In the genomic region with DNA sequence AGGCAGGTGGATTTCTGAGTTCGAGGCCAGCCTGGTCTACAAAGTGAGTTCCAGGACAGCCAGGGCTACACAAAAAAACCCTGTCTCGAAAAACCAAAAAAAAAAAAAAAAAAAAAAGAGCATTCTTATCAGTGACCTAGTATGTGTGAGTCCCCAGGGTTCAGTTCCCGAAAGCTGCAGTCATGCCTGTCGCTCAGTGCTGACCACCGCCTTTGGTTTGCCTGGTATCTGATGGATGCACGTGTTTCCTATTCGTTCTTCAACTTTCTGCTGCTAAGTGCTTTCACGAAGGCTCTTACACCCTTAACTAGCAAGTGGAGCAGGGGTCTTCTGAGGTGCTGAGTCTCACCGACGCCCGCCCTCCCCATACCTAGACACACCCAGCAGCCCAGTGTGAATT, we compare ENCODE assay signal across 15 mouse cellular contexts. TPM values are rescaled to one million over a fixed set of nuclear protein-coding genes. Genes with fewer than 3 reads are reported as not detected.
DNase-seq lines count a peak whose midpoint lies in the region; ATAC-seq lines count a peak whose summit lies in the region.
"Had no signal": no experiment of that assay in that cellular context is flagged by ENCODE, and none has a peak within 500 bp of the region (broad histone marks: within the 10 kb centered on the region; RNA-seq: fewer than 3 reads in every experiment).

No protein-coding gene starts in this region.

- no peak for ATAC-seq in hindbrain, embryonic 16.5 days
- no peak for ATAC-seq in neural tube, embryonic 11.5 days (ENCODE audit: insufficient read depth, low FRiP score, low TSS enrichment)
- ATAC-seq in neural tube, embryonic 15.5 days (ENCODE audit: low FRiP score): no peak
- ATAC-seq in embryonic facial prominence, embryonic 15.5 days (ENCODE audit: insufficient number of reproducible peaks, low FRiP score, low TSS enrichment, low read depth): no peak
- peak; percentile 51 for ATAC-seq in megakaryocyte progenitor cell, adult 5-6 weeks (replicated peaks; ENCODE audit: poor library complexity)
- ATAC-seq: CD4-positive, CD25-positive, alpha-beta regulatory T cell, adult 4 months; midbrain, embryonic 15.5 days had no signal

- H3K9ac ChIP-seq in hindbrain, embryonic 16.5 days (ENCODE audit: low read depth, low read length): no peak overlapping the region
- no peak overlapping the region for H3K9ac ChIP-seq in neural tube, embryonic 11.5 days (ENCODE audit: low read length)
- no peak overlapping the region for H3K9ac ChIP-seq in neural tube, embryonic 15.5 days (replicated peaks)
- no peak overlapping the region for H3K9ac ChIP-seq in embryonic facial prominence, embryonic 15.5 days
- H3K9ac ChIP-seq: midbrain, embryonic 15.5 days had no signal

- no peaks in the 10 kb centered on the region for H3K9me3 ChIP-seq in hindbrain, embryonic 10.5 days
- H3K9me3 ChIP-seq in hindbrain, embryonic 16.5 days (ENCODE audit: control insufficient read depth, low read length): no peaks in the 10 kb centered on the region
- no peaks in the 10 kb centered on the region for H3K9me3 ChIP-seq in neural tube, embryonic 11.5 days (ENCODE audit: control insufficient read depth, low read length)
- no peaks in the 10 kb centered on the region for H3K9me3 ChIP-seq in neural tube, embryonic 15.5 days (replicated peaks)
- no peaks in the 10 kb centered on the region for H3K9me3 ChIP-seq in embryonic facial prominence, embryonic 15.5 days (replicated peaks)
- H3K9me3 ChIP-seq: midbrain, embryonic 15.5 days had no signal

- no peaks in the 10 kb centered on the region for H3K27me3 ChIP-seq in hindbrain, embryonic 10.5 days (ENCODE audit: insufficient read depth, poor library complexity, severe bottlenecking)
- H3K27me3 ChIP-seq in hindbrain, embryonic 16.5 days (replicated peaks; ENCODE audit: control insufficient read depth, insufficient read depth, low read length): no peaks in the 10 kb centered on the region
- H3K27me3 ChIP-seq in neural tube, embryonic 11.5 days (ENCODE audit: control insufficient read depth, insufficient read depth, low read length): no peaks in the 10 kb centered on the region
- no peaks in the 10 kb centered on the region for H3K27me3 ChIP-seq in neural tube, embryonic 15.5 days (replicated peaks)
- H3K27me3 ChIP-seq in embryonic facial prominence, embryonic 15.5 days: no peaks in the 10 kb centered on the region
- H3K27me3 ChIP-seq: midbrain, embryonic 15.5 days had no signal

- H3K4me3 ChIP-seq in hindbrain, embryonic 10.5 days: no peak overlapping the region
- no peak overlapping the region for H3K4me3 ChIP-seq in hindbrain, embryonic 16.5 days (ENCODE audit: low read length)
- no peak overlapping the region for H3K4me3 ChIP-seq in neural tube, embryonic 11.5 days (ENCODE audit: low read depth, low read length)
- H3K4me3 ChIP-seq in neural tube, embryonic 15.5 days (replicated peaks): no peak overlapping the region
- H3K4me3 ChIP-seq in embryonic facial prominence, embryonic 15.5 days (replicated peaks): no peak overlapping the region
- H3K4me3 ChIP-seq: midbrain, embryonic 15.5 days had no signal

- H3K4me1 ChIP-seq in hindbrain, embryonic 10.5 days (replicated peaks): peaks cover 32% of the 10 kb centered on the region
- no peaks in the 10 kb centered on the region for H3K4me1 ChIP-seq in hindbrain, embryonic 16.5 days (ENCODE audit: control insufficient read depth, insufficient read depth, low read depth, low read length)
- no peaks in the 10 kb centered on the region for H3K4me1 ChIP-seq in neural tube, embryonic 11.5 days (ENCODE audit: control insufficient read depth, insufficient read depth, low read length)
- peaks cover 4% of the 10 kb centered on the region; the same call in 1 of the 2 replicates for H3K4me1 ChIP-seq in neural tube, embryonic 15.5 days
- peaks cover 41% of the 10 kb centered on the region for H3K4me1 ChIP-seq in embryonic facial prominence, embryonic 15.5 days
- H3K4me1 ChIP-seq: midbrain, embryonic 15.5 days had no signal

- no peak for DNase-seq in hindbrain, embryonic 10.5 days (ENCODE audit: low spot score)
- no peak for DNase-seq in neural tube, embryonic 11.5 days (ENCODE audit: low spot score)
- no peak for DNase-seq in adrenal gland, postnatal 10 days
- no peak for DNase-seq in urinary bladder, postnatal 14 days (ENCODE audit: low spot score)
- DNase-seq: cerebellum, adult 11 months; lung, postnatal 14 days; spleen, adult 18-20 months; thymus, postnatal 36 days had no signal

- peaks cover 60% of the 10 kb centered on the region for H3K36me3 ChIP-seq in hindbrain, embryonic 10.5 days
- H3K36me3 ChIP-seq in hindbrain, embryonic 16.5 days (ENCODE audit: control insufficient read depth, insufficient read depth, low read length): no peaks in the 10 kb centered on the region
- peaks cover 1% of the 10 kb centered on the region; the same call in 1 of the 2 replicates for H3K36me3 ChIP-seq in neural tube, embryonic 11.5 days (ENCODE audit: control insufficient read depth, insufficient read depth, low read length)
- peaks cover 40% of the 10 kb centered on the region for H3K36me3 ChIP-seq in neural tube, embryonic 15.5 days
- no peaks in the 10 kb centered on the region for H3K36me3 ChIP-seq in embryonic facial prominence, embryonic 15.5 days

- H3K27ac ChIP-seq in hindbrain, embryonic 10.5 days: peak overlapping the region; percentile 78
- H3K27ac ChIP-seq in hindbrain, embryonic 16.5 days (ENCODE audit: low read depth, low read length): no peak overlapping the region
- H3K27ac ChIP-seq in neural tube, embryonic 11.5 days (ENCODE audit: low read depth, low read length): peak overlapping the region; percentile 50; the same call in 1 of the 2 replicates
- no peak overlapping the region; the same call in 1 of the 2 replicates for H3K27ac ChIP-seq in neural tube, embryonic 15.5 days (replicated peaks)
- H3K27ac ChIP-seq in embryonic facial prominence, embryonic 15.5 days (replicated peaks): peak overlapping the region; percentile 85
- H3K27ac ChIP-seq: kidney, postnatal 0 days; midbrain, embryonic 15.5 days had no signal

- 87% methylated on average over 11 of the region's 11 CpGs for WGBS in hindbrain, embryonic 10.5 days
- WGBS in hindbrain, embryonic 16.5 days: 95% methylated on average over 11 of the region's 11 CpGs
- WGBS in neural tube, embryonic 11.5 days: 91% methylated on average over 10 of the region's 11 CpGs
- 97% methylated on average over 10 of the region's 11 CpGs for WGBS in neural tube, embryonic 15.5 days
- WGBS in embryonic facial prominence, embryonic 15.5 days: 82% methylated on average over 10 of the region's 11 CpGs

- H3K4me2 ChIP-seq in hindbrain, embryonic 16.5 days (ENCODE audit: low read length): no peak overlapping the region
- no peak overlapping the region for H3K4me2 ChIP-seq in neural tube, embryonic 11.5 days (ENCODE audit: low read depth)
- no peak overlapping the region for H3K4me2 ChIP-seq in neural tube, embryonic 15.5 days
- H3K4me2 ChIP-seq in embryonic facial prominence, embryonic 15.5 days (replicated peaks): no peak overlapping the region
- H3K4me2 ChIP-seq: midbrain, embryonic 15.5 days had no signal

RNA-seq across cellular contexts. Expression of gene Psmd7, which starts 44.5 kb away (rescaled TPM):
- polyA plus RNA-seq in hindbrain, embryonic 10.5 days (2016; fragmentation: Nextera tagmentation; extraction: Ambion mirVana): 312 and 323 TPM in 2 replicates
- 235 and 245 TPM in 2 replicates for polyA plus RNA-seq in hindbrain, embryonic 16.5 days (2015; fragmentation: Nextera tagmentation; extraction: Ambion mirVana)
- polyA plus RNA-seq in neural tube, embryonic 11.5 days (2014; fragmentation: Nextera tagmentation; extraction: Ambion mirVana): 335 and 339 TPM in 2 replicates
- polyA plus RNA-seq in neural tube, embryonic 15.5 days (2015; fragmentation: Nextera tagmentation; extraction: Ambion mirVana): 242 and 256 TPM in 2 replicates
- polyA plus RNA-seq in embryonic facial prominence, embryonic 15.5 days (2015; fragmentation: Nextera tagmentation; extraction: Ambion mirVana): 266 and 276 TPM in 2 replicates
- total RNA-seq in megakaryocyte progenitor cell, adult 5-6 weeks (2015): 199 and 226 TPM in 2 replicates
- 95.6 and 127 TPM in 2 replicates for total RNA-seq in megakaryocyte progenitor cell, adult 5-6 weeks (2017)
- total RNA-seq in adrenal gland, postnatal 10 days (2021): 10 to 100 TPM; 83.7 to 86.5 TPM

Comparison
In these comparisons a context has a peak if more than half of its experiments do, and no peak if none do; other contexts are left out.
1. H3K27ac ChIP-seq: peak in hindbrain, embryonic 10.5 days (single experiment), neural tube, embryonic 11.5 days (single experiment) and embryonic facial prominence, embryonic 15.5 days (single experiment); none in hindbrain, embryonic 16.5 days (single experiment) and neural tube, embryonic 15.5 days (single experiment).